Mouse (Mus musculus): ENCODE measurements around the gene Gm37240. TPM values are rescaled to one million over a fixed set of nuclear protein-coding genes. Genes with fewer than 3 reads are reported as not detected.

The Gm37240 gene
- polyA plus RNA-seq, 1 experiment from 2014 or later: 14.9 TPM

DNA sequence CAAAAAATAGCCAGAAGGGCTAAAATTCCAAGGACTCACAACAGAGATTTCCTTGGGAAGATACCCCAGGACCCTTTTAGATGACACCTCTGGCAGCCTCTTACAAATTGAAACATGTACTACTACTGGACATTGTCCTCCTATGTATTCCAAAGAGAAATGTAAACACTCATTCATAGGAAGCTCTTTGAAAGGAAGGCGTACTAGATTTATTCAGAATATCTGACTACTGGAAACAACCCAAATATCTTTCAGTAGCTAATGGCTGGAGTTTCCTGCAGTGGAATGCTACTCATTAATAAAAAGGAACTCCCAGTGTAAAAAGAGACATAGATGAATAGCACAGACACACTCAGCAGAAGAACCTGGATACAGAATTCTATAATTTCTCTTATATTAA, 1035.5 kb downstream of the Gm37240 start:
- H3K4me3 ChIP-seq: no peak overlapping the region
- no peaks in the 10 kb centered on the region for H3K36me3 ChIP-seq
- H3K4me1 ChIP-seq: 0 out of 2 replicates have a peak, but pooled peaks cover 2% of the 10 kb centered on the region
- 75% methylated on average over 1 of the region's 1 CpGs for WGBS
- H3K9ac ChIP-seq: no peak overlapping the region
- no peak overlapping the region for H3K4me2 ChIP-seq
- H3K27ac ChIP-seq: no peak overlapping the region
- no peaks in the 10 kb centered on the region for H3K9me3 ChIP-seq
- ATAC-seq (ENCODE audit: insufficient number of reproducible peaks, low FRiP score, low TSS enrichment, low read depth): no peak
- H3K27me3 ChIP-seq: no peaks in the 10 kb centered on the region

DNA sequence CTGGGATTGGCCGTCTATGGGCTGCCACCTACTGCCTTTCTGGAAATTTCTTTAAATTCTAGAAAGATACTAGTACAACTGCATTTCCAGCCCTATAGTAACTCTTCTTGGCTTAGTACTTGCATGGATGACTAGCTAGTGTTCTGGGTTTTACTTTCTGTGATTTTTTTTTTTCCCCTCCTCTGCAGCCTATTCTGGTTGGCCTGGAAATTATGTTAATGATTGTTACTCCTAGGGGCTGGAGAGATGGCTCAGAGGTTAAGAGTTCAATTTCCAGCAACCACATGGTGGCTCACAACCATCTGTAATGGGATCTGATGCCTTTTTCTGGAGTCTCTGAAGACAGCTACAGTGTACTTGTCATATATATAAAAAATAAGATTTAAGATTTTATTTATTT, 1036.9 kb downstream of the Gm37240 start:
- H3K9me3 ChIP-seq: no peaks in the 10 kb centered on the region
- H3K4me2 ChIP-seq: no peak overlapping the region
- no peaks in the 10 kb centered on the region for H3K27me3 ChIP-seq
- H3K9ac ChIP-seq: no peak overlapping the region
- no peaks in the 10 kb centered on the region for H3K36me3 ChIP-seq
- ATAC-seq (ENCODE audit: insufficient number of reproducible peaks, low FRiP score, low TSS enrichment, low read depth): no peak
- 0 out of 2 replicates have a peak, but pooled peaks cover 2% of the 10 kb centered on the region for H3K4me1 ChIP-seq
- H3K4me3 ChIP-seq: no peak overlapping the region
- H3K27ac ChIP-seq: no peak overlapping the region
- 90% methylated on average over 1 of the region's 1 CpGs for WGBS

DNA sequence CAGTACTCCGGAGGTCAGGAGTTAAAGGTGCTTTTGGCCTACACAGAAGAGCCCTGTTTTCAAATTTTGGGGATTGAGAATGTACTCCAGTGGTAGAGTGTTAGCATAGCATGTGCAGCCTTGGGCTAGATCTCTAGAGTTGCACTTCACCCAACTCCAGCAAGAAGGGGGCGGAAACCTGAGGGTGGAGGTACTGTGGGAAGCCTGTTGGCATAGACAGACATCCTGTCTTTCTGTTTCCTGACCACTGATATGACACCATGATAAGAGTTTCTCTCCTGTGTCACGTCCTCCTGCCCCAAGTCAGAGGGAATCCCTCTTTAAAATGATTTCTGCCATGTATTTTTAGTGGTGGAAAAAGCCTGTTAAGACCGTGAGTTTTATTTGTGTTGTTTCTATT, 1038.5 kb downstream of the Gm37240 start:
- Histone ChIP-seq H3K9me3 (no peaks in the 10 kb centered on the region), H3K4me3 (no peak overlapping the region), H3K27me3 (no peaks in the 10 kb centered on the region), H3K27ac (no peak overlapping the region), H3K9ac (no peak overlapping the region), H3K4me2 (no peak overlapping the region), H3K36me3 (no peaks in the 10 kb centered on the region), H3K4me1 (0 out of 2 replicates have a peak, but pooled peaks cover 2% of the 10 kb centered on the region)
- whole genome bisulfite sequencing: 78% methylated on average over 4 of the region's 4 CpGs
- ATAC-seq (ENCODE audit: insufficient number of reproducible peaks, low FRiP score, low TSS enrichment, low read depth): no peak

DNA sequence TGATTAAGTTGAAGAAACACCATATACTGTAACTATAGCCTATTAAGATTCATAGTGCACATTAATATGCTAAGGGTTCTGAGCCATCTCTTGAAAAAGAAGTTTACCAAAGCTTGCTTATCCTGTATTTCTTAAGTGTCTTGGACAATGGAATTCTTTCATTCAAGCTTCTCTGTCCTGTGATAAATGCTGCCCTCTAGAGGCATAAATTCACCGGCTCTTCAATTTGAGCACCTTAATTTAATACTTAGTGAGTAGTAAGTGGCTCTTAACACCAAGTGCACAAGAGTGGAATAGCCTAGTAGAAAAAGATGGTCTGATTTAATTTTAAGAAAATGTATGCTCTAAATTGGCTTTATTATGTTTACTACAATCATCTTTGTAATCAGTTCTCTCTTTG, 1043.7 kb downstream of the Gm37240 start:
- Histone ChIP-seq H3K27ac (no peak overlapping the region), H3K4me2 (no peak overlapping the region), H3K36me3 (no peaks in the 10 kb centered on the region), H3K27me3 (no peaks in the 10 kb centered on the region), H3K9me3 (no peaks in the 10 kb centered on the region), H3K4me1 (no peaks in the 10 kb centered on the region), H3K4me3 (no peak overlapping the region), H3K9ac (no peak overlapping the region)
- WGBS: 37% methylated on average over 1 of the region's 1 CpGs
- no peak for ATAC-seq (ENCODE audit: insufficient number of reproducible peaks, low FRiP score, low TSS enrichment, low read depth)

GRCm38 (mm10) chr3:84842793-84843192, 1044.5 kb downstream of the Gm37240 start:
- WGBS: 83% methylated on average over 2 of the region's 2 CpGs
- no peak overlapping the region for H3K27ac ChIP-seq
- H3K9ac ChIP-seq: no peak overlapping the region
- ATAC-seq (ENCODE audit: insufficient number of reproducible peaks, low FRiP score, low TSS enrichment, low read depth): no peak
- H3K4me2 ChIP-seq: no peak overlapping the region
- no peaks in the 10 kb centered on the region for H3K4me1 ChIP-seq
- H3K36me3 ChIP-seq: no peaks in the 10 kb centered on the region
- H3K27me3 ChIP-seq: no peaks in the 10 kb centered on the region
- no peak overlapping the region for H3K4me3 ChIP-seq
- no peaks in the 10 kb centered on the region for H3K9me3 ChIP-seq

- WGBS: 85% methylated on average over 4 of the region's 4 CpGs
- Histone ChIP-seq H3K36me3 (no peaks in the 10 kb centered on the region), H3K9ac (no peak overlapping the region), H3K27ac (no peak overlapping the region), H3K4me3 (no peak overlapping the region), H3K9me3 (no peaks in the 10 kb centered on the region), H3K4me1 (no peaks in the 10 kb centered on the region), H3K27me3 (no peaks in the 10 kb centered on the region), H3K4me2 (no peak overlapping the region)
- ATAC-seq (ENCODE audit: insufficient number of reproducible peaks, low FRiP score, low TSS enrichment, low read depth): no peak
Observed at GRCm38 (mm10) chr3:84841271-84841670, 1046.0 kb downstream of the Gm37240 start.

DNA sequence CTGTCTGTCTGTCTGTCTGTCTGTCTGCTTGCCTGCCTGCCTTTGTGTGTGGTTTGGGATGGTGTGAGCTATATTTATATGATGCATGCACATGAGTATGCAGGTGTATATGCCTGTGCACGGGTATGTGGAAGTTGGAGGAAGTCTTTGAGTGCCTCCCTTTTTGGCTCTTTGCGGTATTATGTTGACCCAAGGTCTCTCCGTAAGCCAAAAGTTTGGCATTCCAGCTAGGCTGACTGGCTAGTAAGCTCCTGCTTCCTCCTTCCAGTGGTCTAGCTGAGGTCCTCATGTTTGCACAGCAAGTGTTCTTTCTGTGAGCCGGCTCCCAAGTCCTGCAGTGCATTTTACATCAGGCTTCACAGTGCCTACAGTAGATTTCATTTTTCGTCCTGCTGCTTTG, 1047.8 kb downstream of the Gm37240 start:
- Histone ChIP-seq H3K9me3 (no peaks in the 10 kb centered on the region), H3K9ac (no peak overlapping the region), H3K27me3 (no peaks in the 10 kb centered on the region), H3K4me1 (no peaks in the 10 kb centered on the region), H3K36me3 (no peaks in the 10 kb centered on the region), H3K4me2 (no peak overlapping the region), H3K27ac (no peak overlapping the region), H3K4me3 (no peak overlapping the region)
- 85% methylated on average over 5 of the region's 5 CpGs for WGBS
- no peak for ATAC-seq (ENCODE audit: insufficient number of reproducible peaks, low FRiP score, low TSS enrichment, low read depth)

GRCm38 (mm10) chr3:84837984-84838383, 1049.3 kb downstream of the Gm37240 start:
- no peak for ATAC-seq (ENCODE audit: insufficient number of reproducible peaks, low FRiP score, low TSS enrichment, low read depth)
- Histone ChIP-seq H3K4me3 (no peak overlapping the region), H3K9me3 (no peaks in the 10 kb centered on the region), H3K27ac (no peak overlapping the region), H3K4me1 (no peaks in the 10 kb centered on the region), H3K36me3 (no peaks in the 10 kb centered on the region), H3K4me2 (no peak overlapping the region), H3K9ac (no peak overlapping the region), H3K27me3 (no peaks in the 10 kb centered on the region)
- WGBS: 85% methylated on average over 3 of the region's 3 CpGs

DNA sequence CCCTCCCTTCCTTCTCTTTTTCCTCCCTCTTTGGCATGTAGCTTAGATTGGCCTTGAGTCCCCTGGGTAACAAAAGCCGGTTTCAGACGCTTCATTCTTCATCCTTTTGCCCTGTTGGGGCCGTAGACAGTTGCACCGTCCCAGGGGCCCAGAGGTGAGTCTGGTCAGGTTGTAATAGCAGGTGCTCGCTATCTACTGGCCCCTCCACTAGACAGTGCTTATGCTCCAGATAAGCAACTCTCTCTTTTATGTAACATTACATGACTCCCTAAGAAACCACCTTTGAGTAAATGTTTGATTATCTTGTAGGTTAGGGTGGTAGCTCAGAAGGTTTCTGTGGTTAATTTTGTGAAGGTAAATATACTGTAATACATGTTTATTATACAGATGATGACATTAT, 1051.3 kb downstream of the Gm37240 start:
- Histone ChIP-seq H3K27me3 (no peaks in the 10 kb centered on the region), H3K9ac (no peak overlapping the region), H3K27ac (no peak overlapping the region), H3K4me1 (no peaks in the 10 kb centered on the region), H3K36me3 (no peaks in the 10 kb centered on the region), H3K4me3 (no peak overlapping the region), H3K4me2 (no peak overlapping the region), H3K9me3 (no peaks in the 10 kb centered on the region)
- no peak for ATAC-seq (ENCODE audit: insufficient number of reproducible peaks, low FRiP score, low TSS enrichment, low read depth)
- WGBS: 73% methylated on average over 5 of the region's 5 CpGs

GRCm38 (mm10) chr3:84829366-84829765, 1058.0 kb downstream of the Gm37240 start:
- Histone ChIP-seq H3K4me1 (no peaks in the 10 kb centered on the region), H3K9me3 (no peaks in the 10 kb centered on the region), H3K4me3 (no peak overlapping the region), H3K4me2 (no peak overlapping the region), H3K27me3 (no peaks in the 10 kb centered on the region), H3K36me3 (no peaks in the 10 kb centered on the region), H3K27ac (no peak overlapping the region), H3K9ac (no peak overlapping the region)
- no peak for ATAC-seq (ENCODE audit: insufficient number of reproducible peaks, low FRiP score, low TSS enrichment, low read depth)
- 80% methylated on average over 1 of the region's 1 CpGs for WGBS

DNA sequence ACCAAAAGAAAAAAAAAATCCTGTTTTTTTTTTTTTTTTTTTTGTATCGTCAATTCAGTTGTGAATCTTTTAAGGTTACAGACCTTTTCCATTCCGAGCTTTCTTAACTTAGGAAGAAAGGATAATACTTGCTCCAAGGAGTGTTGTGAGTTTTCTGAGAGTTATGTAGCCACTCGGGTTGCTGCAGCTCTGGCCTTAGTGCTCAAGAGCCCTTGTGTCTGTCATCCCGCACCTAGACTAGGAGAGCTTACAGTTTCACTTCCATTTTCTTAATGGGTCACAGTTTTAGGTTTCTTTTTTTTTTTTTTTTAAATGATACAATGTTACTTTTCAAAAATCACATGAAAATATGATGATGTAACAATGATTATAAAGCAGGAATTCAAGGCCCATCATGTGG, 1059.7 kb downstream of the Gm37240 start:
- no peaks in the 10 kb centered on the region for H3K4me1 ChIP-seq
- H3K4me2 ChIP-seq: no peak overlapping the region
- H3K9me3 ChIP-seq: no peaks in the 10 kb centered on the region
- H3K27me3 ChIP-seq: no peaks in the 10 kb centered on the region
- no peak overlapping the region for H3K27ac ChIP-seq
- no peak overlapping the region for H3K9ac ChIP-seq
- no peak for ATAC-seq (ENCODE audit: insufficient number of reproducible peaks, low FRiP score, low TSS enrichment, low read depth)
- 89% methylated on average over 4 of the region's 4 CpGs for WGBS
- H3K36me3 ChIP-seq: no peaks in the 10 kb centered on the region
- H3K4me3 ChIP-seq: no peak overlapping the region

DNA sequence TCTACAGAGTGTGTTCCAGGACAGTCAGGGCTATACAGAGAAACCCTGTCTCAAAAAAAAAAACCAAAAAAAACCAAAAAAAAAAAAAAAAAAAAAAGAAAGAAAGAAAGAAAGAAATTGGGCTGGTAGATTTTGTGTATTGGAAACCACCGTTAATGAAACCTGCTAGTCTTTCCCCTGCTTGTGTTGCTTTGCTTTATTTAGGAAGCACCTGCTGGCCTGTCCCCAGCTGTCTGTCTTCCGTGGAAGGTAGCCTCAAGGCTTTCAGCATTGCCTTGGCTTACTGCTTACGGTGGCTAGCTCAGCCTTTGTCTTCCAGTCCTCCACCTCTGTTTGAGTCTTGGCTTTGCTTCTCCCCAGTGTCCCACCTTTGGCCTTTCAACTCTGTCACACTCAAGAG, 1060.4 kb downstream of the Gm37240 start:
- H3K9ac ChIP-seq: no peak overlapping the region
- WGBS: 82% methylated on average over 3 of the region's 3 CpGs

DNA sequence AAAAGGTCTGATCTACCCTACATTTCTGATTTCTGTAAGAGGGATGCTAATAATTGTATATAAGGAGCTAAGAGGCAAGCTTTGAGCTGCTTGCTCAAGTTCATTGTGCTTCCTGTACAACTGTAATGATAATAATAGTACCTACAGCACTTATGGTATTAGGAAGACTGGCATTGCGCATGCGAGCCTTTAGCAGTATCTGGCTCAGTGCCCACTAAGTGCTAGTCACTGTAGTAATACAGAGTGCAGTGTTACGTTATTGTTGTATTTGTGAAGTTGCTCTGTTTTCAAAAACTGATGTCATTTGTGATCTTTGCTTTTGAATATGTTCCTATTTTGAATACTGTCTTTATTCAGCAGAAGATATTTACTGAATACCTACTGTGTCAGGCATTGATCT, 1060.9 kb downstream of the Gm37240 start:
- Histone ChIP-seq H3K4me1 (no peaks in the 10 kb centered on the region), H3K4me3 (no peak overlapping the region), H3K9ac (no peak overlapping the region), H3K9me3 (no peaks in the 10 kb centered on the region), H3K27ac (no peak overlapping the region), H3K36me3 (no peaks in the 10 kb centered on the region), H3K4me2 (no peak overlapping the region), H3K27me3 (no peaks in the 10 kb centered on the region)
- 68% methylated on average over 3 of the region's 3 CpGs for WGBS
- ATAC-seq (ENCODE audit: insufficient number of reproducible peaks, low FRiP score, low TSS enrichment, low read depth): no peak

More for the DNA sequence above, 1060.4 kb downstream of the Gm37240 start:
- Histone ChIP-seq H3K4me1 (no peaks in the 10 kb centered on the region), H3K36me3 (no peaks in the 10 kb centered on the region), H3K9me3 (no peaks in the 10 kb centered on the region), H3K27ac (no peak overlapping the region), H3K27me3 (no peaks in the 10 kb centered on the region), H3K4me3 (no peak overlapping the region), H3K4me2 (no peak overlapping the region)
- no peak for ATAC-seq (ENCODE audit: insufficient number of reproducible peaks, low FRiP score, low TSS enrichment, low read depth)

Data from limb, embryonic 15.5 days (tissue).